21 mouse cellular contexts compared by ENCODE assay signal in the genomic region with DNA sequence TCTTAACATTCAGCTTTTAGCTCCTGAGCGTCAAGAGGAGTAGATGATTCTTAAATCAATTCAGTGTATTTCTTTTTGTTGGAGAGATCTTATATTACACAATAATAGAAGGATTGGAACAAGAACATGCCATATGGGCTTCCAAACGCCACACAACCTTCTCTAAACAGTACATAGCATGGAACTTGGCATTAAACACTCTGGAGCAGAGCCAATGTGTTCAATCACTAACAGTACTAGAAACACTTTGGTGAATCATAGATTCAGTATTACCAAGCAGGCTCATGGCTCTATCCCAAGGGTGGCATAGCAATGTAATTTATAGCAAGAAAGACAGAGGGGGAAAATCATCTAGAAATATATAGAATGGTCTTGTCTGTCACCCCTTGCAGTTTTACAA.
A peak's percentile ranks its signal among the peaks of the same experiment; 100 is the strongest.
DNase-seq lines count a peak whose midpoint lies in the region; ATAC-seq and TF ChIP-seq lines count a peak whose summit lies in the region.
"Had no signal": no experiment of that assay in that cellular context is flagged by ENCODE, and none has a peak within 500 bp of the region (broad histone marks: within the 10 kb centered on the region; RNA-seq: fewer than 3 reads in every experiment).

No protein-coding gene starts in this region.

- H3K36me3 ChIP-seq in forebrain, embryonic 16.5 days (ENCODE audit: control insufficient read depth, insufficient read depth), result no peaks in the 10 kb centered on the region
- no peaks in the 10 kb centered on the region for H3K36me3 ChIP-seq in forebrain, embryonic 10.5 days (replicated peaks)
- no peaks in the 10 kb centered on the region for H3K36me3 ChIP-seq in lung, embryonic 14.5 days (ENCODE audit: insufficient read depth)
- H3K36me3 ChIP-seq: heart, embryonic 10.5 days; hindbrain, embryonic 12.5 days; intestine, embryonic 15.5 days; limb, embryonic 12.5 days; liver, embryonic 13.5 days; neural tube, embryonic 15.5 days; stomach, embryonic 15.5 days had no signal

- WGBS in forebrain, embryonic 16.5 days, result 40% methylated on average over 2 of the region's 2 CpGs
- WGBS in forebrain, embryonic 10.5 days, result 75% methylated on average over 2 of the region's 2 CpGs
- WGBS in lung, embryonic 14.5 days, result 36% methylated on average over 2 of the region's 2 CpGs

- no peaks in the 10 kb centered on the region for H3K27me3 ChIP-seq in forebrain, embryonic 16.5 days (replicated peaks; ENCODE audit: control insufficient read depth, insufficient read depth, low read length)
- no peaks in the 10 kb centered on the region for H3K27me3 ChIP-seq in forebrain, embryonic 10.5 days (ENCODE audit: poor library complexity, severe bottlenecking)
- no peaks in the 10 kb centered on the region for H3K27me3 ChIP-seq in lung, embryonic 14.5 days (ENCODE audit: insufficient read depth, low read length)
- H3K27me3 ChIP-seq: hindbrain, embryonic 12.5 days; intestine, embryonic 15.5 days; limb, embryonic 12.5 days; liver, embryonic 13.5 days; neural tube, embryonic 15.5 days; stomach, embryonic 15.5 days had no signal

- H3K4me2 ChIP-seq in forebrain, embryonic 16.5 days (ENCODE audit: low read length), result no peak overlapping the region
- H3K4me2 ChIP-seq in lung, embryonic 14.5 days, result no peak overlapping the region
- H3K4me2 ChIP-seq: hindbrain, embryonic 12.5 days; intestine, embryonic 15.5 days; limb, embryonic 12.5 days; liver, embryonic 13.5 days; neural tube, embryonic 15.5 days; stomach, embryonic 15.5 days had no signal

- H3K4me3 ChIP-seq in forebrain, embryonic 16.5 days (replicated peaks; ENCODE audit: low read length), result no peak overlapping the region
- H3K4me3 ChIP-seq in forebrain, embryonic 10.5 days, result no peak overlapping the region
- no peak overlapping the region for H3K4me3 ChIP-seq in lung, embryonic 14.5 days (ENCODE audit: low read depth, low read length)
- H3K4me3 ChIP-seq: heart, embryonic 10.5 days; hindbrain, embryonic 12.5 days; intestine, embryonic 15.5 days; limb, embryonic 12.5 days; liver, embryonic 13.5 days; myocyte; neural tube, embryonic 15.5 days; stomach, embryonic 15.5 days had no signal

- no peaks in the 10 kb centered on the region for H3K4me1 ChIP-seq in forebrain, embryonic 16.5 days (replicated peaks; ENCODE audit: control insufficient read depth, insufficient read depth, low read length)
- H3K4me1 ChIP-seq in forebrain, embryonic 10.5 days, result no peaks in the 10 kb centered on the region
- no peaks in the 10 kb centered on the region for H3K4me1 ChIP-seq in lung, embryonic 14.5 days (ENCODE audit: insufficient read depth)
- H3K4me1 ChIP-seq: heart, embryonic 10.5 days; hindbrain, embryonic 12.5 days; intestine, embryonic 15.5 days; limb, embryonic 12.5 days; liver, embryonic 13.5 days; neural tube, embryonic 15.5 days; stomach, embryonic 15.5 days had no signal

- no peak overlapping the region for H3K9ac ChIP-seq in forebrain, embryonic 16.5 days (replicated peaks; ENCODE audit: low read depth, low read length)
- H3K9ac ChIP-seq in lung, embryonic 14.5 days, result no peak overlapping the region
- H3K9ac ChIP-seq: hindbrain, embryonic 12.5 days; intestine, embryonic 15.5 days; limb, embryonic 12.5 days; liver, embryonic 13.5 days; neural tube, embryonic 15.5 days; stomach, embryonic 15.5 days had no signal

- H3K27ac ChIP-seq in forebrain, embryonic 16.5 days (ENCODE audit: low read length), result no peak overlapping the region
- no peak overlapping the region for H3K27ac ChIP-seq in forebrain, embryonic 10.5 days
- no peak overlapping the region for H3K27ac ChIP-seq in lung, embryonic 14.5 days (ENCODE audit: low read depth)
- H3K27ac ChIP-seq: heart, embryonic 10.5 days; hindbrain, embryonic 12.5 days; intestine, embryonic 15.5 days; limb, embryonic 12.5 days; liver, embryonic 13.5 days; neural tube, embryonic 15.5 days; stomach, embryonic 15.5 days had no signal

- peak; percentile 67 for ATAC-seq in forebrain, embryonic 16.5 days
- no peak for ATAC-seq in lung, embryonic 14.5 days (ENCODE audit: insufficient read depth)
- ATAC-seq: intestine, embryonic 15.5 days had no signal

- TF ChIP-seq CTCF in lung, embryonic 14.5 days (IDR thresholded peaks at IDR 0.05; ENCODE audit: low read depth), result no peak

- no peak for DNase-seq in forebrain, embryonic 10.5 days (ENCODE audit: extremely low spot score, low spot score)
- DNase-seq in lung, embryonic 14.5 days, result peak; percentile 24
- no peak for DNase-seq in lung, postnatal 36 days
- DNase-seq in layer of hippocampus, adult 18-20 months (ENCODE audit: low spot score in 2 of 2), result peak; percentile 4 to 68
- DNase-seq in telencephalon, adult 2 months (ENCODE audit: low read depth, low spot score), result peak; percentile 23
- DNase-seq in adrenal gland, postnatal 10 days, result no peak
- DNase-seq: adrenal gland, postnatal 14 days; B cell, adult 2 months; cerebellum, adult 9-11 months; heart, postnatal 10 days; liver, embryonic 13.5 days; midbrain, embryonic 14.5 days; thymus, postnatal 14 days had no signal

- no peaks in the 10 kb centered on the region for H3K9me3 ChIP-seq in forebrain, embryonic 16.5 days (ENCODE audit: control insufficient read depth, low read length)
- no peaks in the 10 kb centered on the region for H3K9me3 ChIP-seq in forebrain, embryonic 10.5 days
- H3K9me3 ChIP-seq in lung, embryonic 14.5 days (ENCODE audit: low read depth, low read length), result no peaks in the 10 kb centered on the region
- H3K9me3 ChIP-seq: heart, embryonic 10.5 days; hindbrain, embryonic 12.5 days; intestine, embryonic 15.5 days; limb, embryonic 12.5 days; liver, embryonic 13.5 days; neural tube, embryonic 15.5 days; stomach, embryonic 15.5 days had no signal

Comparison
In these comparisons a context has a peak if more than half of its experiments do, and no peak if none do; other contexts are left out.
1. DNase-seq: peak in lung, embryonic 14.5 days (single experiment), layer of hippocampus, adult 18-20 months (2 of 2) and telencephalon, adult 2 months (single experiment); none in forebrain, embryonic 10.5 days (single experiment), lung, postnatal 36 days (single experiment) and adrenal gland, postnatal 10 days (single experiment).